Mouse (Mus musculus) 416B (cell line): Measurements from ENCODE around the gene Fam198b.
"Not testable (repeated sequence)": the region's sequence is repeated elsewhere in the genome, so short reads cannot be mapped to it uniquely, and the experiment has no call there.

Experiments used
- DNase-seq: peaks from one replicate; pipeline ENCODE4 v3.0.0; 2011; ENCODE audit warnings: low read depth

Gene Fam198b

DNA sequence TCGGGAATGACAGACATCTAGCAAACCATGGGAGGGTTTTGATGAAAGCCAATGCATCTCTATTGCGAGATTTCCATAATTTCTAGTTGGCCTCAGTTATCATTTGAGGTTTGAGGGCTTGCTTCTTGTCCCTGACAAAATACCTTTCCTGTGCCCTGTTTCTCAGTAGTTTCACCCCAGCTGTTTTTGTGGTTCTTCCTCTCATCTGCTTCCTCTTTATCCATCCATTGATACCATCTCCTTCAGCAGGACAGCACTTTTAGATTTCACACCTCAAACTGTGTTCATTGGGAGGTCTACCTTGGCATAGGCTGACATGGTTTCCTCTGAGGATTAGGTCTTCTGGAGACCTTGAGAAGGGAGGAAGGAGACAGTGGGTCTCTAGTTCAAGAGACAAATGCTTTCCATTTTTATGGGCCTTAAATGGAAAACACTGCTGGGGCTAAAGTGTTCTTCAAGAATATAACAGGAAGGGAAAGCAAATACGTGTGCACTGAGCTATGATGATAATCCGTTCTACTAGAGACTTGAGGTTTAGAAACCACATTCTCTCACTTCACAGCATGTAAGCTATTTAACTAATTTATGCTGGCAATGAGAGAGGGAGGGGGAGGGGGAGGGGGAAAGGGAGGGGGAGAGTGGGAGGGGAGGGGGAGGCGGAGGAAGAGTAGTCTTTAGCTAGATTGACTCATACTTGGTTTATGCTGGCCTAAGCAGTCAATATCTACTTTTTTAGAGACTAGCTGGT lies 41.8 kb downstream of the Fam198b start:
- DNase-seq: peak; percentile 85

DNA sequence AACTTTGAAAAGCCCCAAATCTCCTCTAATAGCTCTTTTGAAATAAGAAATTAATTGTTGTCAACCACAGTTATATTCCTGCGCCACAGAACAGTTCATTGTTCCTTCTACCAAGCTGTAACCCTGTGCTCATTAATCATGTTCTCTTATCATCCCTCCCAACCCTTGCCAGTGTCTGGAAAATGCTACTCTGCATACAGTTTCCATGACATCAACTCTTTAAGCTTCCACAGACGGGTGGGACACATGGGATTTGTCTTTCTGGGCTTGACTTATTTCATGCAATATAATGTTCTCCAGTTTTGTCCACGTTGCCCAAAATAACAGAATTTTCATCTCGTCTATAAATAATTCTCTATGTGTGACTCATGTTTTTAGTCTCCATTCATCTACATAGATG lies 42.7 kb downstream of the Fam198b start:
- no peak for DNase-seq

DNA sequence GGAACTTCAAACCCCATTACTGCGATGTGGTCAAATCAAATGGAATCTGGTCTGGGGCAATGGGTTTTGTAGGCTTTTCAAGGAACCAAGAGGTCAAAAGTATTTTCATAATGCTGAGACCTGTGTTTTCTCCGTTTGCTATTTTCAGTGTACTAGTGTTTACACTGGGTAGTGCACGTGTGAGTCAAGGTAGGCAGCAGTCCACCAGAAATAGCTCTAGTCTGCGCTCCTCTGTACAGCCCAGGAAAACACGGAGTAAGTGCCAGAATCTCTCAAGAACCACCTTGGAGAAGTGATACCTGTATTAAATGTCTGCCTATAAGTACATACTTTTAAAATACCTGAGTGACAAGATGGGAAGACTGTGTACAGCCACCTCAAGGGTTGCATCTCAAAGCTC lies 44.1 kb downstream of the Fam198b start:
- DNase-seq: no peak

DNA sequence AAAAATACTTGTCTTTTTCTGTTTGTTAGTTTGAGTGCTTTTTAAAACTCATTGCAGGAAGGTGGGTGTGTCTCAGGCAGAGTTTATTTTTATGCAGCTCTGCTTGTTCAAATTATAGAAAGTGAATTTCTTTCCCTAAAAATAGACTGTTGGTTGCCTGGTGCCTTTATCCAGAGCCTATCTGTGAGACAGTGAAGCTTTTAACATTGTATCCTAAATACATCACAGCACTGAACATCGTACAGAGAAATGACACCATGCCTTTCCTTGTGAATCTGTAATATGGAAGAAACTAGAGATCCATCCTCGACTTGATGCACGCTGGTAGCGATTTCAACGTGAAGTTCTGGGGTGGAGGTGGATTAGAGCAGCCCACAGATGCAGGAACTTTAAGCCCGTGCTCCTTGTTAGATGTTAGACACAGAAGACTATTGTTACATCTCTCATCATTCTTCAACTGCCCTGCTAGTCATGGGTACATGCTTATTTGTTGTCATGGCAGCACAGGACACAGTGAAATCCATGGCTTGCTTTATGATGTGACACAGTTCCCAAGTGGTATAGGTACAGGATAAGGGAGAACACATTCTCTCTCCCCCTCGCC lies 45.9 kb downstream of the Fam198b start:
- DNase-seq: no peak

DNA sequence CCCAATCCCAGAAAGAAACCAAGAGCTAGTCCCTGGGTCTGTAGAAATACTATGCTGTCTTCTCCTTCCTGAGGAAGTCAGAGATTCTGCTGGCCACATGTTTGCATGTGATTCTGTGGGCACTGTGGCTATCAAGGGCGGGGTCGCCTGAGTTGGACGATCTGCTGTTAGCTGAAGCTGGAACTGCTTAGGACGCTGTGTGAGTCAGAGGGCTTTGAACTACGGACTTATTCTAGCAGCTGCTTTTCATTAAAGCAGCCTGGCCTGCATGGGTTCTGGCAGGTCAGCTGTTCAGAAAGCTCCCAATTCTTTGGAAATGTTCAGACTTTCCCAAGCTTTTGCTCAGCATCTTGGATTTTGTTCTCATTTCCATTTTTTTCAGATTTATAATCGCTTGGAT lies 51.9 kb downstream of the Fam198b start:
- peak; percentile 94 for DNase-seq

DNA sequence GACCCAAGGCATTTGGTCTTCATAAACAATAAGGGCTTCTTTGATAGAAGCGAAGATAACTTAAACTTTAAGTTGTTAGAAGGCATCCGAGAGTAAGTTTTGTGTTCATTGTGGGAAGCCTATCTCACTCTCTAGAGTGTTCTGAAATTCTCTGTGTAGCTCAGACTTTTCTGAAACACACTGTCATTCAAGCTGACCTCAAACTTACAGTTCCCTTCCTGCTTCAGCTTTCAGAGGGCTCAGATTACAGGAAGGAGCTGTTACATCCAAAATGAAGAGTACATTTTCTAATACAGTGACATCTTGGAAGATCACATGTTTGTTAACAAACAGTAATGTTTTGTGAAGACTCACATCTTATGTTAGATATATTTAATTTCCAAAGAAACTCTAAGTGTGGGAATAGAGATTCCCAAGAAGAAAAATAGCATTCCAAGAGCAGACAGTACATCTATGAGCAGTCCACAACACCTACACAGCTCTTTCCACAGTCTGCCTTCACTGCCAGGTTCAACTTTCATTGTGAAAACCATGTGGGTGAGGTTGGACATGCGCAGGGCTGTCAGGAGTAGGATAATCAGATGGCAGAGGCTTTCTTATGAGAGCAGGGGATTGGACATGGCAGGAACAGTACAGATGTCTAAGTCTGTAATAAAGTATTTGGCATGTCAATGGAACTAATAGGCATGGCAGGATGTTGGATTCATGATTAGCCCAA lies 52.6 kb downstream of the Fam198b start:
- peak; percentile 86 for DNase-seq

DNA sequence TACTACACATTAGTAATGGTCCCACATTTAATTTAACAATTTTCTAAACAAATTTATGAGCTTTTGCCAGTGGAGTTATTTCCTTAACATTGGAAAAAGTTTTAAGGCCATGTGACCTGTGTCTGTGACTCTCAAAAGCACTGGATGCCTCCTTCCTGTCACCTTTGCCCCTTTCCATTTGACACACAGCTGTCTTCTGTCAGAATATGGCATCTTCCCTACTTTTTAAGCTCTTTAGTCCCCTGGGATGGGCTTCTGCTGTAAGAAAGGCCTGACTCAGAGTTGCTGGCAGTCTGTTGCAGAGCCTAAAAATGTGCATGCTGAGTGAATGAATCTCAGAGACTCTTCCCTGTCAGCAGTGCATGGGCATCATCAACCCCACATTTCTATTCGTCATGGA lies 63.4 kb downstream of the Fam198b start:
- DNase-seq: no peak

DNA sequence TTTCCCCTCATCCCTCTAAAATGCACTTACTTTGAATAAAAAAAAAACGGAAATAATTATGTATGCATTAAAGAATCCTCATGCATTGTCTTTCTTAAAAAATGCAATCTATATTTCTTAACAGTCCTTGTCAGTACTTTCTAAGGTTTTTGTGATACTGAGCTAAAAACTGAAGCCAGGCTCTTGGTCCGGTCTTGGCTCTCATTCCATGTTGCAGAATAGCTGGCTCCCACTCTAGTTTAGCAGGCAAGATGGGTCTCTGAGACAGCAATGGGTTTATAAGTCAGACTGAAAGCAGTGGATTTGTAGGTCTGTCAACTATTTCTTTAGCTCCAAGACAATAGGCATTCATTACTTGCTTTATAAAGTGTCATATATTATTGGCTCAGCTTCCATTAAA lies 63.8 kb downstream of the Fam198b start:
- no peak for DNase-seq

DNA sequence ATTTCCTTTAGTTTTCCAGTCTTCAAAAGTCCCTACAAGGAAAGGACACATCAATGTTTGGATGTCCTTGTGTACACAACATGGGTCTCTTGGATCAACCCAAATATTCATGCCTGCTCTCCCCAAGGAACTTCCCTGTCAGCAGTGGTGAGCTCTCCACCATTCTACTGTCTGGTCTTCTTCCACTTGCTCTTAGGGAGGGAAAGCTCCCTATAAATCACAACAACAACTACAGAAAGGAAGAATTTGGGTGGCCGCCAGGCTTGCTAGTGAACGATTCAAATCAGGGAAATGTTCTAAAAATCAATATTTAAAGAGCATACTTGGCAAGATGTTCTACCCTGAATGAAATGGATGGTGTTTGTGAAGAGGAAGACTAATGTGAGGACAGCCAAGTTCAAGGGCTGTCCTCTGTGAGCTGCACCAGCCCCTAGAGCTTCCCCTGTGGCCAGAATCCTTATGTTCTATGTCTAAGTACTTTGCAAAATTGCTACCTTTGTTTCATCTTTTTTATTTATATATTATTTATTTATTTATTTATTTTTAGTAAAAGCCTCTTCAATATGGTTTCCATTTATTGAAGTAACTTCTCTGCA lies 68.9 kb downstream of the Fam198b start:
- no peak for DNase-seq

DNA sequence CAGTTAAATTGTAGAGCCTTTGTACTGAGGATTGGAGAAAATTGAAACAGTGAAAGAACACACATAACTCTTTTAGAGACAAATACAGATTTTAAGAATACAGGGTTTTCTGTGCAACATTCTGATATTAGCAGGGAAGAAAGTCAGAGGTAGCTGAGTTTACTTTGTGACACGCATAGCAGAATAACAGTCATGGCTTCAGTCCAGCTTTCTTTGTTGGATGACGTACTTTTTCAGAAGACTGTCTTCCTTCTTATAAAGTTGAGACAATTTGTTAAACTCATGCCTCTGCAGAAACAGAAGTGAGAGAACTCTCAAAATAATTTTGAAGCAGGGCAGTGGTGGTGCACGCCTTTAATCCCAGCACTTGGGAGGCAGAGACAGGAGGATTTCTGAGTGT lies 70.9 kb downstream of the Fam198b start:
- DNase-seq: no peak

DNA sequence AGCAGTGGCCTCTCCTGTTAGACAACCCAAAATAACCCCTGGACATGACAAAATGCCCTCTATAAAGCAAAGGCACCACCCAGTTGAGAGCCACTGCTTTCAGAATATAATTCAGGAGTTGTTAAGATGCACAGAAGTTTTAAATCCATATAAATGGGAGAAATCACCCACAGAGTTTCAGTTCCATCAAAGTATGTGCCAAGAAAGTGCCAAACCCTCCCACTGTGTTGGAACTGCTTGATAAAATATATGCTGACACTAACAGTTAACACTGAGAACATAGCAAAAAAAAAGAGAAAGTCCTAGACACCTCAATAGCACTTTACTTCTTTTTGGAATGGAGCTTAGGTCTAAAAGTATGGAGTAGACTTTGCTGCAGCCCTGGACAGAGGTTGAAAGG lies 72.5 kb downstream of the Fam198b start:
- no peak for DNase-seq

DNA sequence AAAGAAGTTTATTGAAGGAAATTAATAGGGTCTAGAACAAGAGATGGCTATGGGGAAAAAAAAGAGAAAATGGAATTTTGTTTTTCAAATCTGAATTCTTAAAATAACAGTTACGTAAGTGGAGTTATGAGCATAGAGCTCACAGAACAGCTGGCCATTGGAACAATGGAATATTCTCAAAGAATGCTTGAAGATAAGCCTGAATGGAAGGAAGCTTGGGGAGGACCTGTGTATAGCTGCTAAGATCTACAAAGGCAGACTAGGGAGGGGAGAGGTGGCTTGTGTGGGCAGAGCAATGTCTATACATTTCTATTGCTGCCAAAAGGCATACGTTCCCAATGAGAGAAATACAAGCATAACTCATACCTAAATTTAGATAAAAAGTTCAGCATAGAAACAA lies 73.4 kb downstream of the Fam198b start:
- no peak for DNase-seq

DNA sequence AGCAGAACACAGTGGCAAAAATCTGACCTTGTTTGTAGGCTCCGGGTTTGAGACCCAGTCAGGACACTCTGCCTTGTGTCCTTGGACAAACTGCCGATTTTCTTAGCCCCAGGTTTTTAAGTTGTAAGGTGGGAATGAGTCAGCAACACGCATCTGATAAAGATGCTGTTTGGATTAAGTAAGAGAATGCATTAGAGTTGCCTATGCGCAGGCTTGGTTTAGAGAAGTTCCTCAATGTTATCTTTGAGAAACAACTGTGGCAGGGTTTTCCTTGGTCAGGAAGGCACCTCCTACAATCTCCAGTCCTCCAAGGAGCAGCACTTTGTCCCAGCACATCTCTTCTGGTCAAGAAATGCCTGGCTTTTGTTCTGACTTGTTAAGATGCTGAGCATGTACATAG lies 82.4 kb downstream of the Fam198b start:
- DNase-seq: peak; percentile 98

DNA sequence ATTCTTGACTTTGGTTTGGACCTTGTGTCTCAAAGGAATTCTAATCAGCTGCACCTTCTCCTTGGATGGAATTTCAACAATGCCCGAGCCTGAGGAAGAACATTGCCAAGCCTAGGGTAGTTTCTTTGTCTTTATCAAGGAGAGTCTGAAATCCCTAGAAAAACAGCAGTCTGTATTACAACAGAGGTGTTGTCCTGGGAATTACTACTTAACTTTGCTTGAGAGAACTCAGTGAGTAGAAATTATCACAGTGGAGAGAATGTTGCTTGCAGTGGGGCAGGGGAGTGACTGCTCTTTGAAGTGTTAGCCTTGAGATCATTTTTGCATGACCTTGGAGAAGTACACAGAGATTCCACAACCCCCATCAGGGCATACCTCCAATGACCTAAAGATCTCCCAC lies 83.0 kb downstream of the Fam198b start:
- DNase-seq: no peak

DNA sequence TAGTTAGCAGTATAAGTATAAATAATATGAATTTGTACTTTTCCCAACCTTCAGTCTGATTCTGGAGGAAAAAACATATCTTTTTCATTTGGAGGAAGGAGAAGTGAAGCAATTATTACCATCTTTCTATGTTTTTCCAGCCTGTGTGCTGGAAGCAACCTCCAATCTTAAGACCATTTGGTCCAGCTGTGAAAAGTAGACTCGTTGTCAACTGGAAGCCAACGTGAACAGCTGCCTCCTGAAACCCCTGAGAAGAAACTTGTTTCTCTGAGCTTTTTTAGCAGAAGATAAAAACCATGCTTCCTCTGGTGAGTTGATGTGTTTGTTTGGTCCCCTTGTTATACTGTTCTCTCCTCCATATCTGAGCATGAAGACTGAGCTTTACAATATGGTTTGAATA lies 84.1 kb downstream of the Fam198b start:
- DNase-seq: no peak

DNA sequence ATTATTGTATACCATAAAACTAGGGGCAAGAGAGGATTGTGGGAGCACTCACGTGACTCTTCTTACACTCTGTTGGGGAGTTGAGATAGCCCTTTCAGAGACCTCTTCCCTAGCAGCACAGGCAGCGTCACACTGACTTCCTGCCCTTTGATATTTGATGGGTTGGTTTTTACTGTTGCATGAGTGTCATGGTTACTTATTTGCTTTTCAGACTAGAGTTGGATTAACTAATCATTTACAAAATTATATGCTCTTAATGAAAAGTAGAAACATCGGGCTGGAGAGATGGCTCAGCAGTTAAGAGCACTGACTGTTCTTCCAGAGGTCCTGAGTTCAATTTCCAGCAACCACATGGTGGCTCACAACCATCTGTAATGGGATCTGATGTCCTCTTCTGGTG lies 85.2 kb downstream of the Fam198b start:
- not testable (repeated sequence) for DNase-seq

DNA sequence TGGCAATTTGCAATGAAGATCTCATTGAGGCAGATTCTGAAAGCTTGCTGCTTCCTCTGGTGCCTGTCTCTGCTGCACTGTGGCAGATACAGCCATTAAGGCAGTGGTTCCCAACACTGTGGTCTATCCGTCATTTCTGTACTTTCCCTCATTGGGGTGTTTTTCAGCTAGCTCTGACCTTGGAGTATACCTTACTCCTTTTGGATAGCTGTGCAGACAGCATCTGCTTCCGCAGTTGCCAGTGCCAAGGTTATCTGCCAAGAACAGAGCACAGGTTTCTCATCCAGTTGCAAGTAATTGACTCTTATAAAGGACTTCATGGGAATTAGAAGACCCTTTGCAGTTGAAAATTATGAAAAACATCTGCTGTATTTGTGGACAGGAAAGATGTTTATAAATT lies 85.7 kb downstream of the Fam198b start:
- no peak for DNase-seq

DNA sequence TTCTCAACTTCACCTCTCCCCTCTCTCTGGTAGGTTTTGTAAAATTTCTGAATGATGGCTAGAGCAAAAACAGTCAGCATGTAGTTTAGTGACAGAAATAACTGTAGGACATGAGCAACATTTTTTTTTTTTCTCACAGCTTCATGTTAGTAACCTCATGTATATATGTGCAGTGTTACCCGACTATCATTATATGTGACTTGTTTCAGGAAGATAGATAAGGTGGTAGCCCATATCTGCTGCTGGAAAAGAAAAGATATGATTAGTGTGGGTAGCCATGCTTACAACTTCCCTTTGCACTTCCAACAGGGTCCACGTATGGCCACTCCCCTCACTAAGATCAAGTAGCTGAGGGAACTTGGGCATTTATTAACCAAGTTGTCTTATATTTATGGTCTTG lies 86.2 kb downstream of the Fam198b start:
- peak; percentile 59 for DNase-seq

DNA sequence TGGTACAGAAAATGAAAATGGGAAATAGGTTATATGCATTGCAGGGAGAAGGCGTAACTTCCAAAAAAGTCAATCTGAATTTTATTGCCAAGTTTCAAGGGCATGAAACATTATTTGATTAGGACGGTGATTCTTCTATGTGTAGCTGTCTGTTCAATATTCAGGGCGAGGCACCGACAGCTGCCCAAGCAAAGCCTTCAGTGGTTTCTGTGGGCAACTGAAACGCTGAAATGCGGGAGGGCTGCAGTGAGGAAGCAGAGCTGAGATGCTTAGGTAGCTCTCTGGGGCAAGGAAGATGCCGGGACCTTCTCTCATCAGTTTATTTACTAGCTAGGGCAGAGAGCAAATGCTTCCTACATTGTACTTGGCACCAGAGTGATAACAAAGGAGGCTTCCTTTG lies 87.2 kb downstream of the Fam198b start:
- DNase-seq: no peak

DNA sequence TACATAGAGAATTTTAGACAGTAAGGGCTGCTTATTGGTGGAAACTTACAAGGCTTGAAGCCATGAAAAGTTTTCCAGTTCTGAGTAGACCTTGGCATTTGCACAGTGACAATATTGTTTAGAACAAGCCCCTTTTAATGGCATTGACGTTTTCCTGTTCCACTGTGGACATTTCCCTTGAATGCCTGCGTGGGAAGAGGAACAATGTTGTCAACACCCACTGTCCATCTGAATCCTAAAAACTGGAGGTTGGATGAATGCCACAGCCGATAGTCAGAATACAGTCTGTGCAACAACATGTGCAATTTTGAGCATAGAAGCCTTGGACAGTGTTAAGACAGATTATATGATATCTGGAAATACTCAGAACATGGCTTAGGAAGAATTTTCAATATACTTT lies 92.5 kb downstream of the Fam198b start:
- no peak for DNase-seq

DNA sequence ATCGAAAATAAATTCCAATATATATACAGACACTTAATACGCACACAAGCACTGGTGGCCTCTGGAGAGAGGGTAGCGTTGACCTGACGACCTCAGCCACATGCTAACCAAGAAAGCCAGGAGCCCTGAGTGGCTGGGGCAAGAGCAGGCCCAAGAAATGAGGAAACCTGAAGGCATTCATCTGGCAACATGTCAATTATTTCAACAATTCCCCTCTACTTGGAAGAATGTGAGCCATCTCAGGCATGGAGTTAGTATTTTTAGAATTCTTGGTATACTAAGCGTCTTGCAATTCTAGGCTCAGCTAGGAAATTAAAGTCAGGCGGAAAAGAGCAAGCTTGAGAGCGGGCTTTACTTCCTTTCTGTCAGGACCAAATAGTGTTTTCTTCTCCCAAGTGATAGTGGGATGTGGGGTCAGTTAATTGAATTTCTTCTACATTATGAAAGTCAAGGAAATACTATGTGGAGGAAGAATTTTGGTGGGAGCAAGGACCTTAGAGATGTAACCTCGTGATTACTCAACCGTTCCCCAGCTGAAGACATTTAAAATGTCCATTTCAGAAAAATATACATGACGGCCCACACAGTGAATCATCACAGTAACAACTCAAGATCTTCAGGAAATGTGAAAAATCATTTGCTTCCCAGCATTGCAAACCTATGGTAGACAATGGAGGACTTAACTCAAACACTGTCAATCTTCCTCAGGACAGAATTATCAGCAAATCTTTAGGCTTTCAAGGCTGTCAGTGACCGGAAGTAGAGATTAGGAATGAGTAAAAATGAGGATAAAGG lies 93.5 kb downstream of the Fam198b start:
- DNase-seq: peak; percentile 51

DNA sequence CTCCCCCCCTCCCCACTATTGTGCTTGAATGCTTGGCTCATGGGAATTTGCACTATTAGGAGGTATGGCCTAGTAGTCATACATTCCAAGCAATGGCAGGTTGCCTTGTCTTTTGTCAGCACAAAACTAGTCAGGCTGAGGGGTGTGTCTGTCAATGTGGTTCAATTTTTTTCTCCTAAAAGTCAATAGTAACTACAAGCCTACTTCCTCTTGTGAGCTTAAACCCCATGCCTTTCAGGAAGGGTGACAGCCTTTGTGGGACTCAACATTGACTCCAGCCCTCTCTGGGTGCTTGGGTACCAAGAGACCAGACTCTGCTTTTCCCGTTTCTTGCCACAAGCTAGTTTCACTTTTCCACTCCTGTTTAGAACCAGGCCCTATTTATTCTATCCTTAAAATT lies 96.4 kb downstream of the Fam198b start:
- DNase-seq: peak; percentile 66
